Mouse (Mus musculus) ES-Bruce4 (cell line): ENCODE measurements at regions not wholly inside any gene's neighbourhood (a gene's known extent, or its start where the extent isn't known, plus 50 kb on each side); places are given as distances from the start of the nearest gene placed in this dataset.

Experiments used
- CTCF ChIP-seq: IDR thresholded peaks from one replicate; pipeline ENCODE4 v1.8.1; 2011; ENCODE audit warnings: low read depth, low read length
- EP300 ChIP-seq: IDR thresholded peaks from 2 replicates; pipeline ENCODE4 v1.6.1; 2011; ENCODE audit warnings: low read depth, low read length; ENCODE audit not compliant: insufficient read depth
- POLR2A ChIP-seq: IDR thresholded peaks from one replicate; pipeline ENCODE4 v1.8.1; 2011; ENCODE audit warnings: low read length; ENCODE audit not compliant: insufficient read depth

DNA sequence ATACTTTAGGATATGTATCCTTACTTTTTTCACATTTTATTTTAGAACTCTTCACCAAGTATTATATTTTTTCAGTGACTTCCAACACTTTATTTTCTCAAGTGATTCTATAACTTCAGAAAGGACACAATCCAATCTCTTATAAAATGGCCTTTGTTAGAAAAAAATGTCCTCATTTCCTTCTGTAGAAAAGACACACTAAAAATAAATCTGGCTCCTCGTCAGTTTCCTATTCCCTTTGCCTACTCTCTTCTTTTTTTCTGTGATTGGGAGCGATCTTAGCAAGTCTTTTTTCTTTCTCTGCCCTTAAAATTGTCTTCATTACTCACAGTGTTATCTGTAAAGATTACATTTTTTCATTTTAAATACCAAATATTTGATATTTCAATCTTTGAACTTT, 824.5 kb downstream of the Car8 start:
- TF ChIP-seq CTCF (no peak), POLR2A (no peak), EP300 (no peak)
